8 mouse cellular contexts compared by ENCODE assay signal in the genomic region with DNA sequence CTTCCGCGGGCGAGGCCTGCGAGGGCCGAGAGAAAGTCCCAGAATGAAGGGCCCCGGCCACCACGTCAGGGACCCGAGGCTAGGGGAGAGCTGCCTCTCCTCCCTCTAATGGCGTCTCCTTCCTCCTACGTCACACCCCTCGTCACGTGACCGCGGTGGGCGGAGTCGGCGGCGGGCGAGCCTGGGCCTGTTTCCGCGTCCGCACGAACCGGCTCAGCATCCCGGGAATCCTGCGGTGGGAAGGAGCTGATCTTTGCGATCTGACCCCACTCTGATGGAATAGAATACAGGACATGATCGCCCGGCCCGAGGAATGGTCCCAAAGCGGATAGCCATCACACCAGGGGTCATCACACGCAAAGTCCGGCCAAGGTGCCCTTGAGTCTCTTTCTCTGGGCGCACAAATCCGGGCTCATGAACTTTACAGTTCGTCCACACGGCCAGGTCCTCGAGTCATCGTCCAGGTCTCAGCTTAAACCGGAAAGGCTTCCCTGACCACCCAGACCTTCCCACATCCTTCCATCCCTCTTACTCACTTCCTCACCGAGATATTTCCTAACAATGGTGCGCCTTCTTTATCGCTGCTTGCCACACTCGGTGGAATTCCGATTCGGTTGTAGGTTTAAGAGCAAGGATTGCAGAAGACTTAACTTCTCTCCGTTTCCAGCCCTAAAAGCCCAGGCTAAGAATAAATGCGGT. TPM values are rescaled to one million over a fixed set of nuclear protein-coding genes. Genes with fewer than 3 reads are reported as not detected.
DNase-seq lines count a peak whose midpoint lies in the region; ATAC-seq and TF ChIP-seq lines count a peak whose summit lies in the region.

A gene (minus strand): TSS at position 122 of the 699 bp plus-strand sequence.

- peak; percentile 86 for DNase-seq in CH12.LX (ENCODE audit: extremely low read depth)
- DNase-seq in c-Kit-positive CD71-positive TER-119-negative erythroid progenitor cells, embryonic 14.5 days (ENCODE audit: low read depth), result peak; percentile 83
- DNase-seq in heart, postnatal 0 days (ENCODE audit: low spot score), result peak; percentile 92
- DNase-seq in kidney, postnatal 4 days, result peak; percentile 99 to 100

- H3K36me3 ChIP-seq in CH12.LX (replicated peaks in 1 of 2; ENCODE audit: control insufficient read depth in 1 of 2, insufficient read depth in 1 of 2, low read length in 1 of 2), result peaks cover 0 to 21% of the 10 kb centered on the region in 2 experiments
- no peaks in the 10 kb centered on the region for H3K36me3 ChIP-seq in forebrain, embryonic 12.5 days (replicated peaks)
- H3K36me3 ChIP-seq in heart, postnatal 0 days (replicated peaks; ENCODE audit: control insufficient read depth, insufficient read depth, low read length), result no peaks in the 10 kb centered on the region
- H3K36me3 ChIP-seq in liver, embryonic 16.5 days (ENCODE audit: control insufficient read depth, insufficient read depth), result no peaks in the 10 kb centered on the region; the same call in 1 of the 2 replicates
- H3K36me3 ChIP-seq in neural tube, embryonic 13.5 days, result no peaks in the 10 kb centered on the region
- H3K36me3 ChIP-seq in testis, adult 2 months (ENCODE audit: control insufficient read depth, insufficient read depth, low read length), result no peaks in the 10 kb centered on the region

- peak within 1 kb of the TSS; percentile 87 for H3K9ac ChIP-seq in CH12.LX (ENCODE audit: insufficient read depth, low read depth)
- H3K9ac ChIP-seq in forebrain, embryonic 12.5 days, result peak within 1 kb of the TSS; percentile 83
- H3K9ac ChIP-seq in heart, postnatal 0 days (replicated peaks; ENCODE audit: low read depth, low read length), result peak within 1 kb of the TSS; percentile 98
- peak within 1 kb of the TSS; percentile 96 for H3K9ac ChIP-seq in liver, embryonic 16.5 days (ENCODE audit: low read depth, low read length)
- peak within 1 kb of the TSS; percentile 96 for H3K9ac ChIP-seq in neural tube, embryonic 13.5 days

- TF ChIP-seq POLR2A in CH12.LX (IDR thresholded peaks at IDR 0.05; ENCODE audit: low read depth, low read length), result peak; percentile 93
- TF ChIP-seq POLR2A in testis, adult 2 months (IDR thresholded peaks at IDR 0.05; ENCODE audit: control insufficient read depth, low read depth, low read length), result peak; percentile 92

- peak within 1 kb of the TSS; percentile 67 to 86 (median 84) for H3K4me3 ChIP-seq in CH12.LX (replicated peaks in 1 of 3; ENCODE audit: low read depth in 2 of 3, low read length in 2 of 3, poor library complexity in 1 of 3)
- peak within 1 kb of the TSS; percentile 88 for H3K4me3 ChIP-seq in forebrain, embryonic 12.5 days (replicated peaks)
- peak within 1 kb of the TSS; percentile 90 for H3K4me3 ChIP-seq in heart, postnatal 0 days (ENCODE audit: low read depth, low read length)
- peak within 1 kb of the TSS; percentile 96 for H3K4me3 ChIP-seq in liver, embryonic 16.5 days (ENCODE audit: low read depth, low read length)
- peak within 1 kb of the TSS; percentile 96 for H3K4me3 ChIP-seq in neural tube, embryonic 13.5 days
- H3K4me3 ChIP-seq in testis, adult 2 months (ENCODE audit: control insufficient read depth, low read depth, low read length), result peak within 1 kb of the TSS; percentile 97

- no peaks in the 10 kb centered on the region for H3K9me3 ChIP-seq in CH12.LX (replicated peaks; ENCODE audit: low read length)
- no peaks in the 10 kb centered on the region for H3K9me3 ChIP-seq in forebrain, embryonic 12.5 days
- H3K9me3 ChIP-seq in heart, postnatal 0 days (replicated peaks; ENCODE audit: control insufficient read depth, low read length), result no peaks in the 10 kb centered on the region
- no peaks in the 10 kb centered on the region for H3K9me3 ChIP-seq in liver, embryonic 16.5 days (replicated peaks; ENCODE audit: control insufficient read depth, low read length)
- H3K9me3 ChIP-seq in neural tube, embryonic 13.5 days, result no peaks in the 10 kb centered on the region

- under 1% methylated on average over 47 of the region's 48 CpGs for WGBS in forebrain, embryonic 12.5 days
- 0% methylated on average over 46 of the region's 48 CpGs for WGBS in heart, postnatal 0 days
- WGBS in liver, embryonic 16.5 days (ENCODE audit: insufficient replicate concordance), result under 1% methylated on average over 41 of the region's 48 CpGs
- under 1% methylated on average over 47 of the region's 48 CpGs for WGBS in neural tube, embryonic 13.5 days

- in situ Hi-C loops in CH12.LX (cut with MboI; ENCODE audit: low pct_ligation_motif_present, low pct_unique_long_range_greater_than_20kb, low sequenced_read_pairs), result loop anchor here (10.0 kb wide), 1 partner anchor 299 kb away; no protein-coding TSS in a partner anchor

- H3K4me1 ChIP-seq in CH12.LX (ENCODE audit: control insufficient read depth in 1 of 2, insufficient read depth in 2 of 2), result peaks cover 10 to 32% of the 10 kb centered on the region in 2 experiments
- peaks cover 24% of the 10 kb centered on the region for H3K4me1 ChIP-seq in forebrain, embryonic 12.5 days
- H3K4me1 ChIP-seq in heart, postnatal 0 days (ENCODE audit: control insufficient read depth, insufficient read depth), result peaks cover 32% of the 10 kb centered on the region
- peaks cover 29% of the 10 kb centered on the region for H3K4me1 ChIP-seq in liver, embryonic 16.5 days (ENCODE audit: control insufficient read depth, low read depth, low read length)
- H3K4me1 ChIP-seq in neural tube, embryonic 13.5 days (replicated peaks), result peaks cover 43% of the 10 kb centered on the region
- peaks cover 9% of the 10 kb centered on the region for H3K4me1 ChIP-seq in testis, adult 2 months (ENCODE audit: control insufficient read depth, insufficient read depth, low read length)

- dilution Hi-C loops in CH12.LX (cut with MboI; ENCODE audit: extremely low pct_ligation_motif_present, extremely low pct_unique_long_range_greater_than_20kb, low sequenced_read_pairs), result no loop called here

- no peak for TF ChIP-seq RAD21 in CH12.LX (IDR thresholded peaks at IDR 0.05; ENCODE audit: low read depth, low read length)

- TF ChIP-seq CTCF in CH12.LX (conservative IDR thresholded peaks at IDR 0.05 in 1 of 2, IDR thresholded peaks at IDR 0.05 in 1 of 2; ENCODE audit: low read depth in 2 of 2, low read length in 2 of 2), result no peak
- TF ChIP-seq CTCF in heart, postnatal 0 days (IDR thresholded peaks at IDR 0.05; ENCODE audit: low read depth), result no peak
- TF ChIP-seq CTCF in testis, adult 2 months (IDR thresholded peaks at IDR 0.05; ENCODE audit: control insufficient read depth, insufficient read depth, insufficient replicate concordance, low read depth, low read length), result no peak

- peak; percentile 28; the same call in 1 of the 2 replicates for TF ChIP-seq EP300 in CH12.LX (IDR thresholded peaks at IDR 0.05; ENCODE audit: low read length)
- TF ChIP-seq EP300 in heart, postnatal 0 days (IDR thresholded peaks at IDR 0.05; ENCODE audit: low read depth), result peak; percentile 33; the same call in 1 of the 2 replicates

- peaks cover 35% of the 10 kb centered on the region for H3K79me2 ChIP-seq in CH12.LX (replicated peaks; ENCODE audit: control insufficient read depth, extremely low read depth, insufficient read depth, poor library complexity, severe bottlenecking)

- ATAC-seq in forebrain, embryonic 12.5 days (ENCODE audit: low FRiP score), result peak; percentile 95
- ATAC-seq in heart, postnatal 0 days (ENCODE audit: insufficient read depth, low read depth), result peak; percentile 87
- ATAC-seq in liver, embryonic 16.5 days (ENCODE audit: low read depth), result peak; percentile 91
- peak; percentile 94 for ATAC-seq in neural tube, embryonic 13.5 days (ENCODE audit: low read depth)

- H3K27me3 ChIP-seq in CH12.LX (replicated peaks), result no peaks in the 10 kb centered on the region
- H3K27me3 ChIP-seq in forebrain, embryonic 12.5 days, result no peaks in the 10 kb centered on the region
- no peaks in the 10 kb centered on the region for H3K27me3 ChIP-seq in heart, postnatal 0 days (ENCODE audit: control insufficient read depth, insufficient read depth, low read length)
- no peaks in the 10 kb centered on the region for H3K27me3 ChIP-seq in liver, embryonic 16.5 days (ENCODE audit: control insufficient read depth, insufficient read depth, low read depth, low read length)
- H3K27me3 ChIP-seq in neural tube, embryonic 13.5 days, result no peaks in the 10 kb centered on the region
- no peaks in the 10 kb centered on the region for H3K27me3 ChIP-seq in testis, adult 2 months (ENCODE audit: control insufficient read depth, insufficient read depth, low read length)

- H3K4me2 ChIP-seq in CH12.LX (ENCODE audit: insufficient read depth, low read depth, poor library complexity, severe bottlenecking), result peak within 1 kb of the TSS; percentile 98
- H3K4me2 ChIP-seq in forebrain, embryonic 12.5 days, result peak within 1 kb of the TSS; percentile 82
- peak within 1 kb of the TSS; percentile 77 for H3K4me2 ChIP-seq in heart, postnatal 0 days (ENCODE audit: low read depth, low read length)
- peak within 1 kb of the TSS; percentile 88 for H3K4me2 ChIP-seq in liver, embryonic 16.5 days (ENCODE audit: low read depth, low read length)
- peak within 1 kb of the TSS; percentile 78 for H3K4me2 ChIP-seq in neural tube, embryonic 13.5 days

- peak within 1 kb of the TSS; percentile 97 for H3K27ac ChIP-seq in CH12.LX (ENCODE audit: insufficient read depth, low read depth)
- peak within 1 kb of the TSS; percentile 94 for H3K27ac ChIP-seq in forebrain, embryonic 12.5 days
- H3K27ac ChIP-seq in heart, postnatal 0 days (ENCODE audit: low read depth), result peak within 1 kb of the TSS; percentile 98
- peak within 1 kb of the TSS; percentile 92 for H3K27ac ChIP-seq in liver, embryonic 16.5 days (ENCODE audit: low read length)
- H3K27ac ChIP-seq in neural tube, embryonic 13.5 days (replicated peaks), result peak within 1 kb of the TSS; percentile 97
- H3K27ac ChIP-seq in testis, adult 2 months (ENCODE audit: control insufficient read depth, insufficient read depth, low read depth, low read length), result peak within 1 kb of the TSS; percentile 93

TF ChIP-seq in CH12.LX, 34 proteins besides CTCF, POLR2A, EP300 and RAD21 (continues in another document):
- TF ChIP-seq CHD1 (IDR thresholded peaks at IDR 0.05; ENCODE audit: low read depth, low read length), result peak; percentile 84; the same call in 1 of the 2 replicates
- peak; percentile 92 for TF ChIP-seq USF2 (conservative IDR thresholded peaks at IDR 0.05; ENCODE audit: low read depth, low read length)
- 0 out of 2 replicates have a peak, but pooled peaks have one; percentile 47 for TF ChIP-seq SIN3A (IDR thresholded peaks at IDR 0.05; ENCODE audit: low read length)
- no peak for TF ChIP-seq ZNF384 (IDR thresholded peaks at IDR 0.05; ENCODE audit: low read depth, low read length)

RNA-seq across cellular contexts. Expression of the gene that starts here (rescaled TPM):
- total RNA-seq in CH12.LX (2012; rRNA removed), result 45.0 and 55.6 TPM in 2 replicates
- 57.4 and 57.9 TPM in 2 replicates for total RNA-seq in CH12.LX (2014; rRNA removed)
- polyA plus RNA-seq in CH12.LX (2012; ENCODE audit: insufficient read length, low read depth), result 52.8 and 58.4 TPM in 2 replicates
- 5.2 and 5.3 TPM in 2 replicates for polyA plus RNA-seq in forebrain, embryonic 12.5 days (2016; fragmentation: Nextera tagmentation; extraction: Ambion mirVana)
- 42.0 and 45.2 TPM in 2 replicates for total RNA-seq in heart, postnatal 0 days (2014; rRNA removed; ENCODE audit: low replicate concordance)
- polyA plus RNA-seq in heart, postnatal 0 days (2015; fragmentation: Nextera tagmentation; extraction: Ambion mirVana), result 7.2 and 7.7 TPM in 2 replicates
- 1.8 TPM in 2 replicates for polyA plus RNA-seq in liver, embryonic 16.5 days (2015; fragmentation: Nextera tagmentation; extraction: Ambion mirVana)
- 9.0 and 9.3 TPM in 2 replicates for polyA plus RNA-seq in neural tube, embryonic 13.5 days (2015; fragmentation: Nextera tagmentation; extraction: Ambion mirVana)
- 6.7 and 8.3 TPM in 2 replicates for polyA plus RNA-seq in testis, adult 2 months (2012; rRNA removed)

Comparison
In these comparisons a context has a peak if more than half of its experiments do, and no peak if none do; other contexts are left out.
1. Peak in every context shown above with its lines: DNase-seq, ATAC-seq, H3K4me3 ChIP-seq and H3K27ac ChIP-seq.